Mouse (Mus musculus) heart, postnatal 0 days (tissue): ENCODE results near the gene 4833439L19Rik.

Experiments used
- CTCF ChIP-seq: IDR thresholded peaks from 2 replicates; pipeline ENCODE4 v1.5.1; 2016; ENCODE audit warnings: antibody characterized with exemption, control low read depth, low read depth
- EP300 ChIP-seq: IDR thresholded peaks from 2 replicates; pipeline ENCODE4 v1.6.1; 2016; ENCODE audit warnings: antibody characterized with exemption, low read depth

DNA sequence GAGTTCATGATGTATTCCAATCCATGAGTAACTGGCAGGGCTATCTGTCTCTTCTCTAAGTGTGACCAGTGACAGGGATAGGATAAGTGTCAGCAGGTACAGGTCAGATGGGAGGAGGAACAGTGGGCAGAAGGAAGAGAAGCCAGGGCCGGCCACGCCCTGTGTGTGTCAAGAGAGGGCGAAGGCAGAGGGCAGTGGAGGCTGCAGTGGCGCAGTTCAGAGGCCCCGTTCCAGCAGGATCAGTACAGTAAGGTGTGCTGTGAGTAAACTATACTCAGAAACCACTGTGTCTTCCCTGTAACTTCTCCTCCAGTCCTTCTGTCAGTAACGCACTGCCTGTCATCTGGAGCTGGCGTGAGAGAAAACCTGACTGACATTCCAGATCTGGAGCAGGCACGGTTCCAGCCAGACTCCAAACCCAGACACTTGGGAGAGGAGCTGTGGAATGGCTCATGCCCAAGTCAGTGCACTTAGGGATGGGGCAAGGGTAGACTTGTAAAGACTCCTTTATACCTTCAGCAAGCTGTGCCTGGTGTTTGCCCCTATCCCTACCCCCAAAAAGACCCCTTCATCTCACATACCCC is 31.0 kb upstream of the 4833439L19Rik start:
- TF ChIP-seq CTCF (no peak), EP300 (no peak)
